Mouse (Mus musculus): ENCODE measurements around the gene Mpc2. TPM values are rescaled to one million over a fixed set of nuclear protein-coding genes. Genes with fewer than 3 reads are reported as not detected.
A peak's percentile ranks its signal among the peaks of the same experiment; 100 is the strongest.

Mpc2 gene
- polyA plus RNA-seq, 1 experiment from 2014 or later = 110 TPM

GRCm38 (mm10) chr1:165468971-165469370, 8.5 kb downstream of the Mpc2 start:
- DNase-seq = no peak
- ATAC-seq (ENCODE audit: insufficient read depth) = no peak
- no peak overlapping the region for H3K27ac ChIP-seq (ENCODE audit: low read depth)
- no peak overlapping the region for H3K4me3 ChIP-seq (ENCODE audit: low read depth, low read length)
- H3K9me3 ChIP-seq (ENCODE audit: low read depth, low read length) = no peaks in the 10 kb centered on the region
- no peak overlapping the region for H3K9ac ChIP-seq
- H3K4me2 ChIP-seq = no peak overlapping the region
- H3K27me3 ChIP-seq (ENCODE audit: insufficient read depth, low read length) = no peaks in the 10 kb centered on the region
- no peaks in the 10 kb centered on the region for H3K36me3 ChIP-seq (ENCODE audit: insufficient read depth)
- TF ChIP-seq CTCF (IDR thresholded peaks at IDR 0.05; ENCODE audit: low read depth) = no peak
- no peaks in the 10 kb centered on the region for H3K4me1 ChIP-seq (ENCODE audit: insufficient read depth)

- Histone ChIP-seq H3K4me2 (no peak overlapping the region), H3K36me3 (ENCODE audit: insufficient read depth) (no peaks in the 10 kb centered on the region), H3K9ac (no peak overlapping the region), H3K9me3 (ENCODE audit: low read depth, low read length) (no peaks in the 10 kb centered on the region), H3K4me3 (ENCODE audit: low read depth, low read length) (no peak overlapping the region), H3K4me1 (ENCODE audit: insufficient read depth) (no peaks in the 10 kb centered on the region), H3K27ac (ENCODE audit: low read depth) (no peak overlapping the region), H3K27me3 (ENCODE audit: insufficient read depth, low read length) (no peaks in the 10 kb centered on the region)
- no peak for ATAC-seq (ENCODE audit: insufficient read depth)
- no peak for DNase-seq
- no peak for TF ChIP-seq CTCF (IDR thresholded peaks at IDR 0.05; ENCODE audit: low read depth)
Measured at GRCm38 (mm10) chr1:165469717-165470116, 9.3 kb downstream of the Mpc2 start.

GRCm38 (mm10) chr1:165471490-165471889, 11.1 kb downstream of the Mpc2 start:
- Histone ChIP-seq H3K4me2 (no peak overlapping the region), H3K4me1 (ENCODE audit: insufficient read depth) (no peaks in the 10 kb centered on the region), H3K9me3 (ENCODE audit: low read depth, low read length) (no peaks in the 10 kb centered on the region), H3K9ac (no peak overlapping the region), H3K36me3 (ENCODE audit: insufficient read depth) (no peaks in the 10 kb centered on the region), H3K27ac (ENCODE audit: low read depth) (no peak overlapping the region), H3K27me3 (ENCODE audit: insufficient read depth, low read length) (no peaks in the 10 kb centered on the region), H3K4me3 (ENCODE audit: low read depth, low read length) (no peak overlapping the region)
- no peak for ATAC-seq (ENCODE audit: insufficient read depth)
- no peak for DNase-seq
- no peak for TF ChIP-seq CTCF (IDR thresholded peaks at IDR 0.05; ENCODE audit: low read depth)
- WGBS = 80% methylated on average over 1 of the region's 1 CpGs

GRCm38 (mm10) chr1:165484688-165485233, 24.3 kb downstream of the Mpc2 start, which contains the start of gene Adcy10:
Adcy10 (plus strand) TSS chr1:165485183.
- H3K9ac ChIP-seq = no peak within 1 kb of the TSS
- no peak for TF ChIP-seq CTCF (IDR thresholded peaks at IDR 0.05; ENCODE audit: low read depth)
- H3K27ac ChIP-seq (ENCODE audit: low read depth) = no peak within 1 kb of the TSS
- ATAC-seq (ENCODE audit: insufficient read depth) (no peak), DNase-seq (no peak)
- 83% methylated on average over 8 of the region's 8 CpGs for WGBS
- H3K9me3 ChIP-seq (ENCODE audit: low read depth, low read length) = no peaks in the 10 kb centered on the region
- H3K4me2 ChIP-seq = no peak within 1 kb of the TSS
- peaks cover 6% of the 10 kb centered on the region; the same call in 1 of the 2 replicates for H3K36me3 ChIP-seq (ENCODE audit: insufficient read depth)
- H3K27me3 ChIP-seq (ENCODE audit: insufficient read depth, low read length) = no peaks in the 10 kb centered on the region
- no peak within 1 kb of the TSS for H3K4me3 ChIP-seq (ENCODE audit: low read depth, low read length)
- H3K4me1 ChIP-seq (ENCODE audit: insufficient read depth) = no peaks in the 10 kb centered on the region

- H3K4me2 ChIP-seq = no peak overlapping the region
- H3K9ac ChIP-seq = no peak overlapping the region
- ATAC-seq (ENCODE audit: insufficient read depth) = no peak
Measured at GRCm38 (mm10) chr1:165486108-165486507, 25.7 kb downstream of the Mpc2 start.

GRCm38 (mm10) chr1:165489197-165489596, 28.8 kb downstream of the Mpc2 start:
- Histone ChIP-seq H3K27ac (ENCODE audit: low read depth) (no peak overlapping the region), H3K9ac (no peak overlapping the region), H3K36me3 (ENCODE audit: insufficient read depth) (no peaks in the 10 kb centered on the region), H3K4me3 (ENCODE audit: low read depth, low read length) (no peak overlapping the region), H3K4me2 (no peak overlapping the region), H3K4me1 (ENCODE audit: insufficient read depth) (no peaks in the 10 kb centered on the region), H3K9me3 (ENCODE audit: low read depth, low read length) (no peaks in the 10 kb centered on the region), H3K27me3 (ENCODE audit: insufficient read depth, low read length) (no peaks in the 10 kb centered on the region)
- DNase-seq (no peak), ATAC-seq (ENCODE audit: insufficient read depth) (no peak)
- no peak for TF ChIP-seq CTCF (IDR thresholded peaks at IDR 0.05; ENCODE audit: low read depth)
- 77% methylated on average over 4 of the region's 4 CpGs for WGBS

More at GRCm38 (mm10) chr1:165486108-165486507, 25.7 kb downstream of the Mpc2 start:
- no peak overlapping the region for H3K4me3 ChIP-seq (ENCODE audit: low read depth, low read length)
- H3K9me3 ChIP-seq (ENCODE audit: low read depth, low read length) = no peaks in the 10 kb centered on the region
- no peaks in the 10 kb centered on the region for H3K27me3 ChIP-seq (ENCODE audit: insufficient read depth, low read length)
- DNase-seq = no peak
- H3K36me3 ChIP-seq (ENCODE audit: insufficient read depth) = peaks cover 6% of the 10 kb centered on the region; the same call in 1 of the 2 replicates
- TF ChIP-seq CTCF (IDR thresholded peaks at IDR 0.05; ENCODE audit: low read depth) = no peak
- no peak overlapping the region for H3K27ac ChIP-seq (ENCODE audit: low read depth)
- WGBS = 77% methylated on average over 2 of the region's 2 CpGs
- H3K4me1 ChIP-seq (ENCODE audit: insufficient read depth) = no peaks in the 10 kb centered on the region

- Histone ChIP-seq H3K4me1 (ENCODE audit: insufficient read depth) (no peaks in the 10 kb centered on the region), H3K9me3 (ENCODE audit: low read depth, low read length) (no peaks in the 10 kb centered on the region), H3K36me3 (ENCODE audit: insufficient read depth) (no peaks in the 10 kb centered on the region), H3K27ac (ENCODE audit: low read depth) (no peak overlapping the region), H3K4me2 (no peak overlapping the region), H3K4me3 (ENCODE audit: low read depth, low read length) (no peak overlapping the region), H3K9ac (no peak overlapping the region), H3K27me3 (ENCODE audit: insufficient read depth, low read length) (no peaks in the 10 kb centered on the region)
- peak; percentile 47 for DNase-seq
- ATAC-seq (ENCODE audit: insufficient read depth) = no peak
- TF ChIP-seq CTCF (IDR thresholded peaks at IDR 0.05; ENCODE audit: low read depth) = no peak
- WGBS = 52% methylated on average over 3 of the region's 3 CpGs
Measured at GRCm38 (mm10) chr1:165498856-165499255, 38.4 kb downstream of the Mpc2 start.
